7 mouse cellular contexts compared by ENCODE assay signal in the genomic region with DNA sequence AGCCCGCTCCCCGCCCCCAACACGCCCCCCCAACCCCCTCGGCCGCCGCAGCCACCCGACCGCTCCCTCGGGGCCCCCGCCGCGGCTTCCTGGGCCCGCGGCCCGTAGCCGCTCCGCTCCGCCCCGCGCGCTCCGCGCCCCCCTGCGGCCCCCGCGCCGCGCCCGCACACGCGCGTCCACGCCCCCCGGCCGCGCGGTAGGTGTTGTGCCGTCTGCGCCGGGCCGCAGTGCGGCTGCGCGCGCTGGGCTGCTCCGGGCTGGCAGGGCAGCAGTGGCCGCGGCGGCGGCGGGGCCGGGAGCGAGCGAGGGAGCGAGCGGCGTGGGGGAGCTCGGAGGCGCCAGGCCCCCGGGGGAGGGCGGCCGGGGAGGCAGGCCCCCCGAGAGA. TPM values are rescaled to one million over a fixed set of nuclear protein-coding genes. Genes with fewer than 3 reads are reported as not detected.
DNase-seq lines count a peak whose midpoint lies in the region; ATAC-seq and TF ChIP-seq lines count a peak whose summit lies in the region.

Gene Rfx7 (plus strand): TSS at position 245 of the 385 bp plus-strand sequence.

- TF ChIP-seq CTCF in gastrocnemius, adult 2 months (IDR thresholded peaks at IDR 0.05): no peak
- TF ChIP-seq CTCF in hindbrain, postnatal 0 days (IDR thresholded peaks at IDR 0.05; ENCODE audit: low read depth): no peak

- peak within 1 kb of the TSS; percentile 60 for H3K4me2 ChIP-seq in hindbrain, postnatal 0 days (ENCODE audit: low read depth, low read length)

- no peaks in the 10 kb centered on the region for H3K36me3 ChIP-seq in hindbrain, postnatal 0 days (ENCODE audit: insufficient read depth, low read length)

- H3K4me3 ChIP-seq in gastrocnemius, adult 2 months: peak within 1 kb of the TSS; percentile 97
- H3K4me3 ChIP-seq in hindbrain, postnatal 0 days (ENCODE audit: low read length): peak within 1 kb of the TSS; percentile 93

- H3K27ac ChIP-seq in gastrocnemius, adult 2 months: peak within 1 kb of the TSS; percentile 98
- H3K27ac ChIP-seq in hindbrain, postnatal 0 days: peak within 1 kb of the TSS; percentile 100

- WGBS in hindbrain, postnatal 0 days: 2% methylated on average over 47 of the region's 63 CpGs

- peak within 1 kb of the TSS; percentile 95 for H3K9ac ChIP-seq in hindbrain, postnatal 0 days (replicated peaks; ENCODE audit: low read length)

- intact Hi-C loops in gastrocnemius, adult 2 months (cut with DNase I): loop anchor here (5.0 to 10.0 kb wide), 3 partner anchors 75 to 143 kb away; no protein-coding TSS in a partner anchor

- no peaks in the 10 kb centered on the region for H3K27me3 ChIP-seq in hindbrain, postnatal 0 days (ENCODE audit: insufficient read depth, low read length)

- no peak for ATAC-seq in common myeloid progenitor, adult 5-6 weeks (replicated peaks; ENCODE audit: low read depth, poor library complexity, severe bottlenecking)
- peak; percentile 85 for ATAC-seq in hindbrain, postnatal 0 days
- peak; percentile 43 for ATAC-seq in megakaryocyte, adult 5-6 weeks (ENCODE audit: poor library complexity, severe bottlenecking)

- DNase-seq in adrenal gland, adult 8-10 months: peak; percentile 54
- DNase-seq in gastrocnemius, adult 2 months: peak; percentile 90
- peak; percentile 95 for DNase-seq in hindbrain, postnatal 0 days (ENCODE audit: low spot score)
- DNase-seq in left cerebral cortex, adult 9 months (ENCODE audit: low spot score in 2 of 2): peak; percentile 16 to 67
- peak; percentile 54 to 59 for DNase-seq in right cerebral cortex, adult 2 months (ENCODE audit: low spot score in 2 of 2)

- H3K4me1 ChIP-seq in hindbrain, postnatal 0 days (ENCODE audit: insufficient read depth, low read length): no peaks in the 10 kb centered on the region

- H3K9me3 ChIP-seq in hindbrain, postnatal 0 days (ENCODE audit: low read length): no peaks in the 10 kb centered on the region

RNA-seq across cellular contexts. Expression of gene Rfx7, which starts in this region (rescaled TPM):
- total RNA-seq in adrenal gland, adult 8-10 months (2022): 10 to 100 TPM; 20.0 to 28.9 (median 23.8) TPM
- total RNA-seq in common myeloid progenitor, adult 5-6 weeks (2017): 35.1 and 46.2 TPM in 2 replicates
- 10 to 100 TPM; 18.9 to 19.2 TPM for total RNA-seq in gastrocnemius, adult 2 months (2021)
- 33.4 and 35.2 TPM in 2 replicates for total RNA-seq in hindbrain, postnatal 0 days (2014; rRNA removed)
- polyA plus RNA-seq in hindbrain, postnatal 0 days (2015; fragmentation: Nextera tagmentation; extraction: Ambion mirVana): 11.9 and 12.5 TPM in 2 replicates
- total RNA-seq in megakaryocyte, adult 5-6 weeks (2015): 52.7 and 55.2 TPM in 2 replicates
- total RNA-seq in megakaryocyte, adult 5-6 weeks (2017): 10.8 and 13.1 TPM in 2 replicates

Comparison
In these comparisons a context has a peak if more than half of its experiments do, and no peak if none do; other contexts are left out.
1. DNase-seq: peak in every context shown above with its lines; median percentile 95 in hindbrain, postnatal 0 days; 90 in gastrocnemius, adult 2 months; 56 in right cerebral cortex, adult 2 months; 54 in adrenal gland, adult 8-10 months; 42 in left cerebral cortex, adult 9 months.